In the genomic region with DNA sequence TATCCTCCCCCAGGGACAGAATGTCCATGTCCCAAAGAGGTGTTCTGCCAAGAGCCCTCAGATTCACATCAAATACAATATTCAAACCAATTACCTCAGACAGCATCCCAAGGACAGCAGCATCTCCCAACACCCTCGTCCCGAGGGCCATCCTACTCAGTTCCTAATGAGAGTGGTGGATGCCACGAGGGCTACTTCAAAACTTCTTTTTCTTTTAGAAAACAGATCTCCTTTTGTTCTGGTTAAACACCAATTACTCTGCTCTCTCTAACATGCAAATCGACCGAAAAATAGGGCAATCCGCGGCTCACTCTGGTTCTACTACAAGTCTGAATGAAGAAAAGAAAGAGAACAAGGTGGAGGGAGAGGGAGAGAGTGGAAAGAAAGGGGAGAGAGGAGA, we compare ENCODE assay signal across 16 mouse cellular contexts.
DNase-seq lines count a peak whose midpoint lies in the region; ATAC-seq lines count a peak whose summit lies in the region.
"Had no signal": no experiment of that assay in that cellular context is flagged by ENCODE, and none has a peak within 500 bp of the region (broad histone marks: within the 10 kb centered on the region; RNA-seq: fewer than 3 reads in every experiment).

No protein-coding gene starts in this region.

- intact Hi-C loops in heart, postnatal 10 days (cut with DNase I) = no loop called here

- ATAC-seq in forebrain, embryonic 16.5 days = no peak; the same call in 1 of the 2 replicates
- ATAC-seq in midbrain, embryonic 13.5 days = no peak
- ATAC-seq: inflammation-experienced regulatory T-cells, adult 6 months had no signal

- WGBS in forebrain, embryonic 16.5 days = 4% methylated on average over 7 of the region's 7 CpGs
- WGBS in midbrain, embryonic 13.5 days = 10% methylated on average over 7 of the region's 7 CpGs

- H3K36me3 ChIP-seq in forebrain, embryonic 16.5 days (ENCODE audit: control insufficient read depth, insufficient read depth) = no peaks in the 10 kb centered on the region
- peaks cover 20% of the 10 kb centered on the region; the same call in 1 of the 2 replicates for H3K36me3 ChIP-seq in midbrain, embryonic 13.5 days
- H3K36me3 ChIP-seq: liver, embryonic 15.5 days had no signal

- H3K9ac ChIP-seq in forebrain, embryonic 16.5 days (replicated peaks; ENCODE audit: low read depth, low read length) = no peak overlapping the region
- H3K9ac ChIP-seq in midbrain, embryonic 13.5 days (replicated peaks) = no peak overlapping the region
- H3K9ac ChIP-seq: embryonic facial prominence, embryonic 12.5 days; liver, embryonic 15.5 days; stomach, embryonic 15.5 days had no signal

- H3K4me2 ChIP-seq in forebrain, embryonic 16.5 days (ENCODE audit: low read length) = peak overlapping the region; percentile 0; the same call in 1 of the 2 replicates
- no peak overlapping the region for H3K4me2 ChIP-seq in midbrain, embryonic 13.5 days (replicated peaks)
- H3K4me2 ChIP-seq: embryonic facial prominence, embryonic 12.5 days; liver, embryonic 15.5 days; stomach, embryonic 15.5 days had no signal

- no peak overlapping the region for H3K4me3 ChIP-seq in forebrain, embryonic 16.5 days (replicated peaks; ENCODE audit: low read length)
- no peak overlapping the region for H3K4me3 ChIP-seq in midbrain, embryonic 13.5 days (replicated peaks)
- H3K4me3 ChIP-seq: embryonic facial prominence, embryonic 12.5 days; liver, embryonic 15.5 days; stomach, embryonic 15.5 days had no signal

- H3K27me3 ChIP-seq in forebrain, embryonic 16.5 days (replicated peaks; ENCODE audit: control insufficient read depth, insufficient read depth, low read length) = no peaks in the 10 kb centered on the region
- H3K27me3 ChIP-seq in midbrain, embryonic 13.5 days = no peaks in the 10 kb centered on the region
- H3K27me3 ChIP-seq: embryonic facial prominence, embryonic 12.5 days; liver, embryonic 15.5 days; stomach, embryonic 15.5 days had no signal

- peaks cover 47% of the 10 kb centered on the region for H3K4me1 ChIP-seq in forebrain, embryonic 16.5 days (replicated peaks; ENCODE audit: control insufficient read depth, insufficient read depth, low read length)
- H3K4me1 ChIP-seq in midbrain, embryonic 13.5 days (replicated peaks) = peaks cover 79% of the 10 kb centered on the region
- H3K4me1 ChIP-seq: liver, embryonic 15.5 days had no signal

- no peaks in the 10 kb centered on the region for H3K9me3 ChIP-seq in forebrain, embryonic 16.5 days (ENCODE audit: control insufficient read depth, low read length)
- no peaks in the 10 kb centered on the region for H3K9me3 ChIP-seq in midbrain, embryonic 13.5 days
- H3K9me3 ChIP-seq: embryonic facial prominence, embryonic 12.5 days; liver, embryonic 15.5 days; stomach, embryonic 15.5 days had no signal

- DNase-seq in testis, postnatal 14 days (ENCODE audit: low spot score) = peak; percentile 41
- no peak for DNase-seq in testis, postnatal 10 days (ENCODE audit: low spot score)
- no peak for DNase-seq in heart, postnatal 10 days
- DNase-seq in urinary bladder, postnatal 4 days (ENCODE audit: low spot score in 2 of 2) = no peak
- no peak for DNase-seq in thymus, postnatal 0 days (ENCODE audit: low spot score)
- DNase-seq: adrenal gland, adult 2 months; cerebellum, postnatal 10 days; gastrocnemius, postnatal 36 days; kidney, postnatal 36 days; left cerebral cortex, postnatal 4 days had no signal

- peak overlapping the region; percentile 60 for H3K27ac ChIP-seq in forebrain, embryonic 16.5 days (ENCODE audit: low read length)
- peak overlapping the region; percentile 70 for H3K27ac ChIP-seq in midbrain, embryonic 13.5 days
- H3K27ac ChIP-seq: liver, embryonic 15.5 days; stomach, embryonic 15.5 days had no signal
